Mouse (Mus musculus): ENCODE measurements around the gene Eef1a2. TPM values are rescaled to one million over a fixed set of nuclear protein-coding genes. Genes with fewer than 3 reads are reported as not detected.

The Eef1a2 gene
- total RNA-seq, 2 experiments from 2014 or later, result 981 to 1,021 TPM

- intact Hi-C loops (cut with DNase I), result no loop called here
- DNase-seq, result no peak
These were observed 4.0 kb upstream of the Eef1a2 start for GRCm38 (mm10) chr2:181160821-181161220.

DNA sequence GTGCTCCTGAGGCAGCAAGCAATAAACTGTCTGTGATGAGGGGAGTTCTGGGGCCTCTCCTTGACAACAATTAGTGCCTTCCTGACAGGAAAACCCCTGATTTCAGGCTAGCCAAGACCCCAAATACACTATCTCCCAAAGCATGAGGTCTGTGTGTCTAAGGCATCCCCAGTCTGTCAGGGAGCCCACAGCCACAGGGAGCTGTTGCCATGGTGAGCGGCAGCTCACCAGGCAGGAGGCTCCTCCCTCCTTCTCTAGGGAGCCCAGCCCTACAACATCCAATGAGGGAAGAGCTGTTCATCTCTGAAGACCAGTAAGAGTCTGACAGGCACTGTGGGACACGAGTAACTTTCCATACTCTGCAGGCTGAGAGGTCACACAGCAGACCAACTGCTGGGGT lies 3.0 kb upstream of the Eef1a2 start:
- no peak for DNase-seq
- intact Hi-C loops (cut with DNase I), result no loop called here

DNA sequence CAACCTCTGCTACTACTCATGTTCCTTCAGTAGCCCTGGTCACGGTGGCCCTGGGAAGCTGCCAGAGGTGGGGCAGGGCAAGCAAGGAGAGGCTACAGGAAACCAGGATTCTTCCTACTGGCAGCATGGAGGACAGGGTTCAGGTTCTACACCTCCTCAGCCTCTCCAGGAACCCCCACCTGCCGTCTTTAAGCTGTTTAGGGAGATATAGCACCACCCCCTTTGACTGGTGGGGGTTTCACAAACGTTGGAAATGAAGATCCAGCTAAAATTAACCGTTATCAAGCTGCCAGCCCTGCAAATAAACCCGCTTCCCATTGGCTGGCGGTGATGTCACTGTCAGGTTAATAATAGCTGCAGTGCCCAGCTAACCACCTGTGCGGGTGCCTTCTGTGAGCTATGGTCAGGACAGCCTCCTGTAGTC lies 2.3 kb upstream of the Eef1a2 start:
- peak; percentile 46 to 64 for DNase-seq
- intact Hi-C loops (cut with DNase I), result no loop called here

GRCm38 (mm10) chr2:181158471-181158870 lies 1.7 kb upstream of the Eef1a2 start:
- DNase-seq, result no peak
- intact Hi-C loops (cut with DNase I), result no loop called here

GRCm38 (mm10) chr2:181157716-181158302 lies 995 bp upstream of the Eef1a2 start:
- intact Hi-C loops (cut with DNase I), result no loop called here
- peak in 1 of 2 experiments; percentile 27 for DNase-seq

- DNase-seq, result no peak
These were observed 366 bp upstream of the Eef1a2 start for GRCm38 (mm10) chr2:181157180-181157579.

DNA sequence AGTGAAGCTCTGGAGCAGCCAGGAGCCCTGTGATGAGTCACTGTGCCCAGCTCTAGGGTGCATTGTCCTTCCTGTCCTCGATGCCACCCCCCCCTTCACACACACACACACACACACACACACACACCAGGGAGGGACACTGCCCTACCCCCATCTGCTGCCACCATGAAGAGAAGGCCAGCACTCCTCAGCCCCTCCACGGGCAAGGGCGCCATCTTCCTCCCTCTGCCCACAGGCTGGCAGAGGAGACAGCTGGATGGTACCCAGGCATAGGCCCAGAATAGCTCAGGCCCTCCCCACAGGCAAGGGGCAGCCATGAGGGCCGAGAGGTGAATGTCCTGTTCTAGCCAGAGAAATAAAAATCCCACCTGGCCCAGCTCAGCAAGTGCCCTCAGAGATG lies 1.0 kb downstream of the Eef1a2 start:
- peak; percentile 41 to 58 for DNase-seq
- intact Hi-C loops (cut with DNase I), result no loop called here

More at GRCm38 (mm10) chr2:181157180-181157579, 366 bp upstream of the Eef1a2 start:
- intact Hi-C loops (cut with DNase I), result no loop called here

GRCm38 (mm10) chr2:181154831-181155415 lies 1.9 kb downstream of the Eef1a2 start:
- intact Hi-C loops (cut with DNase I), result no loop called here

DNA sequence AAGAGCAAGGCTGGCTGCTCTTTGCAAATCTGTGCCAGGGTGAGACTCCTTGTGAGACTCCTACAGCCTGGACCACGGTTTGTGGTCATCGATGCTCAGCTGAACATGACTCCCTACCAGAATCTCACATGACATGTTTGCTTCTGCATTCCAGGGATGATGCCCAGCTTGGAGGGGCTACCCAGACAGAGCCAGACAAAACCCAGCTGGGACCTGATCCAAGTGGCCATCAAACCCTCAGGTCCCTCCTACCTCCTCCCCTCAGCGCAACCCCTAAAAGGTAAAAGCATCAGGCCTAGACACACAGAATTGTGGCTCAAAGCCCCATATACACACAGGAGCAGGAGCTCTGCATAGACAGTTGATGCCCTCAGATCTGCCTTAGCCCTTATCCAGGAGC lies 2.5 kb downstream of the Eef1a2 start:
- no peak for DNase-seq
- intact Hi-C loops (cut with DNase I), result no loop called here

More at GRCm38 (mm10) chr2:181154831-181155415, 1.9 kb downstream of the Eef1a2 start:
- DNase-seq, result peak in 1 of 2 experiments; percentile 34

- intact Hi-C loops (cut with DNase I), result no loop called here
- DNase-seq, result peak in 1 of 2 experiments; percentile 44
These were observed 3.0 kb downstream of the Eef1a2 start for GRCm38 (mm10) chr2:181153837-181154236.

DNA sequence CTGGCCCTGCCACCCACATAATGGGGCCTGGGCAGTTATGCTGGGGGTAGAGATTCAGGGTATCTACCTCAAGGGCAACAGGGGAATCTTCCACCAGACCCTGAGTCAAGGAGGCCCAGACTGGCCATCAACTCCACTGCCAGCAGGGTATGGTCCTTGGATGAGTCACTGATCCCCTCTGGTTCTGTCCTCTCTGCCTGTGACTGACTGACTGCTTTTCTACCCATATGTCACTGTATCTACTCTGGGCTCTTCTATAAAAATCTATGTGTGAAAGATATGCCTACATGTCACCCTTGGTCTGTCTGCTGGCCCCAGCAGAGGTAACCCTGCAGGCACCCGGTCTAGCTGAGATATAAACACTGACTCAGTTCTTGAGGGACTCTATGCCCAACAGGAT lies 3.7 kb downstream of the Eef1a2 start:
- intact Hi-C loops (cut with DNase I), result no loop called here
- no peak for DNase-seq

DNA sequence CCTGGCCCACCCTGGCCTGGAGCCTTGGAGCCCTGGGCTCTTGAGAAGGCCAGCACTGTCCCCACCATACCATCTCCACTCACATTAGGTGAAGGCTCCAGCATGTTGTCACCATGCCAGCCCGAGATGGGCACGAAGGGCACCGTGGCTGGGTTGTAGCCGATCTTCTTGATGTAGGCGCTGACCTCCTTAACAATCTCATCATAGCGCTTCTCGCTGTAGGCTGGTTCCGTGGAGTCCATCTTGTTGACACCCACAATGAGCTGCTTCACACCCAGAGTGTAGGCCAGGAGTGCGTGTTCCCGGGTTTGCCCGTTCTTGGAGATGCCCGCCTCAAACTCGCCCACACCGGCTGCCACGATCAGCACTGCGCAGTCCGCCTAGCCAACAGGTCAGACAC lies 4.1 kb downstream of the Eef1a2 start:
- intact Hi-C loops (cut with DNase I), result no loop called here
- no peak for DNase-seq

DNA sequence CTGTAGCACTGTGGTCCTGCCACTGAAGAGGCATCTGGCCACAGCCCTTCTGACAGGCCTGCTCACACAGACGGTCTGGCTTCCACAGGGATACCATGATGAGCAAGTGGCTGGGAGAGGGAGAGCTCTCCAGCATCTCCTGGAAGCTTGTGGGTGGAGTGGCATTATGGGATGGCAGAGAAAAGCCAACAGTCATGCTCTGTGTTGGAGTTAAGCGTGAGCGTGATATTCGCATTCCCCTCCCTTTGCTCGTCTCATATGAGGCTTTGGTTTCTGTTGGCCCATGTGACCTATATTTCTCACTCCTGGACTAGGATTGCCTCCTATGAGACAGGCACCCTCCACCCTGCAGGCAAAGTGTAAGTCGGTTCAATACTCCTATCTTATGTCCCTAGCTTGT lies 6.5 kb downstream of the Eef1a2 start:
- intact Hi-C loops (cut with DNase I), result no loop called here
- DNase-seq, result no peak

- no peak for DNase-seq
- intact Hi-C loops (cut with DNase I), result no loop called here
These were observed 8.4 kb downstream of the Eef1a2 start for GRCm38 (mm10) chr2:181148318-181148955.

- DNase-seq, result peak; percentile 42 to 56
- intact Hi-C loops (cut with DNase I), result no loop called here
These were observed 9.1 kb downstream of the Eef1a2 start for GRCm38 (mm10) chr2:181147546-181148317.

- no peak for DNase-seq
- intact Hi-C loops (cut with DNase I), result no loop called here
These were observed 9.8 kb downstream of the Eef1a2 start for GRCm38 (mm10) chr2:181146976-181147545.

DNA sequence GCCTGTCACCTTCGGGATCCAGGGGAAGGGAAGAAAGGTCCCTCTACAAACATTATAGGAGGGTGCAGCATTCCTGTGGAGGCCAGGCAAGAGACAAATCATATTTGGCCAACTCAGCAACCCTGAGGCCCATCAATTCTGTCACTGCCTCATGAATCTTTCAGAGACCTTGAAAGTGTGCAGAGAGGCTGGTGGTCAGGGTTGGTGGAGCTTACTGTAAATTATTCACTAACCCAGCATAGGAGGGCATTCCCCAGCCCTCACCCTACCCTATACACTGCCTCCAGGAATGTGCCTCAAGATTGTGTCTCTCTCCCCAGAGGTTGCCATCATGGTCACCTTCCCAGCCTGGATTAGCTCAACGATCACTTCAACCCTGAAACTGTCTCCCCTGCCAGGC lies 12.1 kb downstream of the Eef1a2 start:
- DNase-seq, result no peak
- intact Hi-C loops (cut with DNase I), result no loop called here

DNA sequence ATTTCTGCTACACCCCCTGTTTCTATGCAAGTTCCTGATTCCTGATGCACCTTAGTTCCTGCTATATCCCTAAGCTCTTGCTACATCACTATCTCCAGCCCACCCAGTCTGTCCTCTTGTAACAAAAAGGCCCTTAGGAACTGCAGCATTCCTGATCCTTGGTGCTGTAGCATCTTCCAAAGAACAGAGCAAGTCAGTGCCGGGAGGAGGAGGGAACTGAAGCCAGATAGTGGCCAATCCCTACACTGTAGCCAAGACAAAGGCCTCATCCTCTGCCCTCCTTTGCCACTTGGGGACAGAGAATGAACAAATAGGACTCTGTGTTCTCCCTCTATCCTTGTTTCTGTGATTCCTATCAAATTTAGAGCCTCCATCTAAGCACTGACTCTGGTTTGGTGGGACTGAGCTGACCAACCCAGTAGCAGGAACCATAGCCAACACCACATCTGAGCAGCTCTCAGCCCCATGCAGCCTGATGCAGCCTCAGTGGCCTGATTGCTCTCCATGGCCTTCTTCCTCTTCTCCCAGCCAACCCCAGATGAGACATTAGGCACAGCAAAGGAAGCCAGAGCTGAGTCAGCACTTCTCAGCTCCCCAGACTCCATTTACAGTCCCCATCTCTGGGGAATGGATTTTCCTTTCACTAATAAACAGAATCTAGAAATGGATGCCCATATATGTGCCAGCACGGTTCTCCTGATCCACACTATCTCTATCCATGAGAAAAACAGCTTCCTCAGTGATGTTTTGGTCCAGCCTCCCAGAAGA lies 13.1 kb downstream of the Eef1a2 start:
- intact Hi-C loops (cut with DNase I), result no loop called here
- DNase-seq, result no peak

- DNase-seq, result no peak
- intact Hi-C loops (cut with DNase I), result no loop called here
These were observed 14.1 kb downstream of the Eef1a2 start for GRCm38 (mm10) chr2:181142703-181143135.

- intact Hi-C loops (cut with DNase I), result no loop called here
- DNase-seq, result no peak
These were observed 17.1 kb downstream of the Eef1a2 start for GRCm38 (mm10) chr2:181139641-181140193.
